Mouse (Mus musculus): ENCODE measurements at regions not wholly inside any gene's neighbourhood (a gene's known extent, or its start where the extent isn't known, plus 50 kb on each side); places are given as distances from the start of the nearest gene placed in this dataset.

- no peak for TF ChIP-seq CTCF (IDR thresholded peaks at IDR 0.05; ENCODE audit: borderline replicate concordance, extremely low read depth, insufficient read depth, insufficient read length)
- no peak for TF ChIP-seq POLR2A (IDR thresholded peaks at IDR 0.05; ENCODE audit: borderline replicate concordance, extremely low read depth, insufficient read depth, insufficient read length, poor library complexity, severe bottlenecking)
These were observed 334.9 kb upstream of the Meis1 start for GRCm38 (mm10) chr11:19353706-19354105.

Data from brain, embryonic 14.5 days (tissue).